Mouse (Mus musculus) erythroid progenitor cell, adult 5-6 weeks (primary cell): ENCODE measurements around the gene Rab10. TPM values are rescaled to one million over a fixed set of nuclear protein-coding genes. Genes with fewer than 3 reads are reported as not detected.

Source experiments
- ATAC-seq: replicated peaks from 2 replicates; pipeline ENCODE4 v1.8.0; 2016; ENCODE audit warnings: moderate number of reproducible peaks, mild to moderate bottlenecking, moderate TSS enrichment, inconsistent platforms; ENCODE audit not compliant: poor library complexity, low FRiP score, severe bottlenecking
- total RNA-seq, 2 experiments: library from RNA; stranded (forward) in 1 of 2; stranded (reverse) in 1 of 2; fragments of 150-400 nt in 1 of 2; fragments of 186-747, 209-891 nt in 1 of 2; gene quantifications; 2 replicates each; pipeline versions ENCODE4 v1.2.3 to v1.2.4; 2015 to 2017; ENCODE audit warnings: low replicate concordance in 2 of 2

Rab10 gene
- total RNA-seq (2015; ENCODE audit: low replicate concordance) (110 and 132 TPM in 2 replicates), total RNA-seq (2017; ENCODE audit: low replicate concordance) (101 and 116 TPM in 2 replicates)

- ATAC-seq, result peak; percentile 89
Measured at GRCm38 (mm10) chr12:3309391-3310320, at the start of gene Rab10. TSS of gene Rab10 (minus strand) at chr12:3309969.

- 0 out of 2 replicates have a peak, but pooled peaks have one; percentile 59 for ATAC-seq
Measured at GRCm38 (mm10) chr12:3359302-3359701, 49.5 kb upstream of the Rab10 start.

GRCm38 (mm10) chr12:3356824-3357223 lies 47.1 kb upstream of the Rab10 start:
- ATAC-seq, result no peak

DNA sequence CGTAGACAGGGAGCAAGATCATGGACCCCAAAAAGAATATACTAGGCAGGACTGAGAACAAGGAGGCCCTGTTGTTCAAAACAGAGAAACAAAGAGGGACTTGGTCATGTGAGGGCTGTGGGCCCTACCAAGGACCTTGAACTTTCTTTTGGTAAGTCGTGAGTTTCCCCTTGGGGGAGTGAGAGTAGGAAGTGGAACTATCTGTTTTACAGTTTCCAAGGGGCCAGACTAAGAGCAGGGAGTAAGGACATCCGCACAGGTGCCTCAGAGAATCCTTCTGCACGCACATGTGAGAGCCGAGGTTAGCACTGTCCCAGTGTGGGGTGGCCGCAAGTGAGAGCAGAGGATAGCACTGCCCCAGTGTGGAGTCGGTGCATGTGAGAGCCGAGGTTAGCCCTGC lies 45.3 kb upstream of the Rab10 start:
- no peak for ATAC-seq

DNA sequence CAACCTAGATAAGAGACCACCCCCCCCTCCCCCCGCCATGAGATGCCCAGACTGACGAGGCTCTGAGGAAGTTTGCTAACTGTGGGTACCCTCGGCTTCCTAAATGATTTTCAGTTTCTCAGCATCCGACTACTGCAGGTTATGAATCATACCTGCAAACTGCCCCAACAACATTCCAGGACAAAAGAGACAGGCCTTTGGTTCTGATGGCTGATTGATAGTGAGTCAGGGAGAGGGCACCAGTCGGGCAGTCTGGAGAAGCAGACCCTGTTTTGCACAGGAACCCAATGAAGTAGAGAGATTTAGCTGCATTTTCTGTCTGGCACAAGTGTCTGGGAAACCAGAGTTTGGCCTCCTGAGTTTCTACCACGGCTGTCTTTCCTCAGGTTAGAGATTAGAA lies 42.4 kb upstream of the Rab10 start:
- ATAC-seq, result no peak

DNA sequence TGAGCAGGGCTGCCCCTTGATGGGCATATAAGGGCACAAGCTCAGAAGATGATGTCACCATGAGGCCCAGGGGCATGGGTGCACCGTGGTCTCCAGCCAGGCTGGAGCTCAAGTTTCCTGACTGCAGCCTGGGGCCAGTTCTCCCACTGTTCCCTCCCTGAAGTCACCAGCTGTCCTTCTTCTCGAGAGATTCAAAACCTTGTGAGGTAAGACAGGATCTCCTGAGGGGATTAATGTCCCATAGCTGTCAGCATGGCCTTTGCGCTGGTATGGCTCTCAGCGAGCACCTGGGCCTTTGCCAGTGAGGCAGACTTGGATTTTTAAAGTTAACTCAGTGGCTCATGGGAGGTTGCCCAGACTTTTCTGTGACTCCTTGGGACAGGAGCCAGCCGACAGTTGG lies 40.4 kb upstream of the Rab10 start:
- ATAC-seq, result no peak

DNA sequence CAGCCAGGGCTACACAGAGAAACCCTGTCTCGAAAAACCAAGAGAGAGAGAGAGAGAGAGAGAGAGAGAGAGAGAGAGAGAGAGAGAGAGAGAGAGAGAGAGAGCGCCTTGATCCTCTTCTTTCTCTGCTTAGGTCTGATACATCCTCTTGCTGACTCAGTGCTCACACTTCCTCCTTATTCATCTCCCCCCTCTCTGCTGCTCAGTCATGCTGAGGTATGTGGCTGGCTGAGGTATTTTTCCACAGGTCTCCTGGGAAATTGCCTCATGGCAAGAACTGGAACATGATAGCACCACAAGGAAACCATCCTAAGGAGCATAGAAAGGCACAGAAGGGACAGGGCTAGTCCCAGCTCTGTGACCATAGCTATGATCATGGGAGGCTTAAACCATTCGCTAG lies 39.6 kb upstream of the Rab10 start:
- ATAC-seq, result no peak

DNA sequence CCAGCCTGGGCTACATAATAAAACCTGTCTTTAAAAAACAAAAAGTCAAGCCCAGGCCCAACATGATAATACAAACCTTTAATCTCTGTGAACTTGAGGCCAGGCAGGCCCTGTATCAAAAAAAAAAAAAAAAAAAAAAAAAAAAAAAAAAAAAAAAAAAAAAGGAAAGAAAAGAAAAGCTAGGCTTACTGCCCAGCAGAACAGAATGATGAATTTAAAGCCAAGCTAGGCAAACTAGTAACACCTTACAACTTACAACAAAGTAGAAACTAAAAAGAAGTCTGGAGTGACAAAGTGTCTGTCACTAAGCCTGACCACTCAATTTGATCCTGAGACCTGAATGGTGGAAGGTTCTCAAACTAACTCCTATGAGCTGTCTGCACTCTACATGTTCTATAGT lies 37.9 kb upstream of the Rab10 start:
- no peak for ATAC-seq

DNA sequence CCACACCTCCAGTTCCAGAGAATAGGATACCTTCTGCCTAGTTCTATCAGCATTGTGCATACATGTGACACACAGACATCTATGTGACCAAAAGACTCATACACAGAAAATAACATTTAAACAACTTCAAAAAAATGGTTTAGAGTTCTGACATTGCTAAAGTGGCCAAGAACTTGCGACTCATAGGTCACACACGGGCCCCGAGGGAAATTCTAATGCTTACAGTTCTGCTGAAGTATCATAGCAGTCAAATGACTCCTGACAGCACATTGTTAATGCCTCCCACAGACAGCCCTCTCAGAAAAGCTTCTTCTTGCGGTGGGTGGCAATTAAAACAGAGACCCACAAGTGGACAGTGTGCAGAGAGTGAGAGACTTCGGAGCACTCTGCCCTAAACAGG lies 35.3 kb upstream of the Rab10 start:
- no peak for ATAC-seq

GRCm38 (mm10) chr12:3344155-3344554 lies 34.4 kb upstream of the Rab10 start:
- ATAC-seq, result no peak

DNA sequence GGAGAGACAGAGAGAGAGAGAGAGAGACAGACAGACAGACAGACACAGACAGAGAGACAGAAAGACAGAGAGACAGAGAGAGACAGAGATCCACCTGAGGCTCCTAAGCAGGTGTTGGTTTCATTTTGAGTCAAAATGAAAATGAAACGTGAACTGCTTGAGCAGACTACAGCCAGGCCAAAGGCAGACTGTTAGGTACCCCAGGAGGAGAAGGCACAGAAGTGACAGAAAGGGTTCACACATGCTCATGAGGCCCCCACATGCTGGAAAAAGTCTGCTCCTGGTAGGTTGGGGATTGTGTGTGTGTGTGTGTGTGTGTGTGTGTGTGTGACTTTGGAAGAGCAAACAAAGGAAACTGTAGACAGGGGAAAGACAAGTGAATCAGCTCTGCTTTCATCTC lies 29.2 kb upstream of the Rab10 start:
- ATAC-seq, result no peak

GRCm38 (mm10) chr12:3329677-3330076 lies 19.9 kb upstream of the Rab10 start:
- ATAC-seq, result no peak

DNA sequence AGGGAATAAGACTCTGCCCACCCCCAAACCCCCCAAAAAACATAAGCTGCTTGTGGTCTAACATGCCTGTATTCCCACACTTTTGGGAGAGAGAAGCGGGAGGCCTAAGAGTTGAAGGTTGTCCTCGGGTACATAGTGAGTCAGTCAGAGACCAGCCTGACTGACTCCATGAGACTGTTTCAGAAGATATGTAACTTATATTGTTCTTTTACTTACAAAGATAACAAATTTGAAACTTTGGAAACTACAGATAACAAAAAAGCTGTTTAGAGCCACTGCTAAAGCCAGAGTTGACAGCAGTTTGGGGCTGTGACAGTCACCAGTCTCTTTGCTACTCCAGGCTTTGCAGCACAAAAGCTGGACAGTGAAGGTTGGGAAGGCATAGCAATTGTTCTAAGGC lies 15.5 kb upstream of the Rab10 start:
- ATAC-seq, result 0 out of 2 replicates have a peak, but pooled peaks have one; percentile 19

GRCm38 (mm10) chr12:3323241-3323640 lies 13.5 kb upstream of the Rab10 start:
- no peak for ATAC-seq

- peak; percentile 71 for ATAC-seq
Measured at GRCm38 (mm10) chr12:3319377-3319776, 9.6 kb upstream of the Rab10 start.

- ATAC-seq, result no peak
Measured at GRCm38 (mm10) chr12:3316937-3317336, 7.2 kb upstream of the Rab10 start.

GRCm38 (mm10) chr12:3316083-3316482 lies 6.3 kb upstream of the Rab10 start:
- no peak for ATAC-seq

- no peak for ATAC-seq
Measured at GRCm38 (mm10) chr12:3312886-3313285, 3.1 kb upstream of the Rab10 start.

- ATAC-seq, result peak; percentile 58
Measured at GRCm38 (mm10) chr12:3310321-3310692, 538 bp upstream of the Rab10 start.

GRCm38 (mm10) chr12:3308541-3309241 lies 1.1 kb downstream of the Rab10 start:
- peak; percentile 39; the same call in 1 of the 2 replicates for ATAC-seq

GRCm38 (mm10) chr12:3307587-3307986 lies 2.2 kb downstream of the Rab10 start:
- ATAC-seq, result no peak
